Mouse (Mus musculus): ENCODE results near the gene Amn1.
"Not testable (repeated sequence)": the region's sequence is repeated elsewhere in the genome, so short reads cannot be mapped to it uniquely, and the experiment has no call there.

Gene Amn1

GRCm38 (mm10) chr6:149154116-149155030 is 34.1 kb downstream of the Amn1 start:
- DNase-seq: no peak

- DNase-seq: no peak
These were observed 34.9 kb downstream of the Amn1 start for GRCm38 (mm10) chr6:149153473-149154115.

- DNase-seq: no peak
These were observed 36.4 kb downstream of the Amn1 start for GRCm38 (mm10) chr6:149152119-149152518.

- DNase-seq: no peak
These were observed 39.9 kb downstream of the Amn1 start for GRCm38 (mm10) chr6:149148436-149149229.

- no peak for DNase-seq
These were observed 43.4 kb downstream of the Amn1 start for GRCm38 (mm10) chr6:149145143-149145542.

GRCm38 (mm10) chr6:149141393-149142173 is 46.9 kb downstream of the Amn1 start:
- DNase-seq: peak; percentile 70

- DNase-seq: no peak
These were observed 49.0 kb downstream of the Amn1 start, which contains the start of gene Etfbkmt for GRCm38 (mm10) chr6:149139471-149139870. Gene Etfbkmt, plus strand, starts transcription at chr6:149139849.

GRCm38 (mm10) chr6:149139011-149139410 is 49.5 kb downstream of the Amn1 start:
- no peak for DNase-seq

GRCm38 (mm10) chr6:149137936-149138335 is 50.6 kb downstream of the Amn1 start:
- no peak for DNase-seq

GRCm38 (mm10) chr6:149135631-149136030 is 52.9 kb downstream of the Amn1 start:
- DNase-seq: no peak

GRCm38 (mm10) chr6:149134391-149135150 is 53.9 kb downstream of the Amn1 start:
- DNase-seq: no peak

GRCm38 (mm10) chr6:149132311-149133077 is 56.0 kb downstream of the Amn1 start:
- no peak for DNase-seq

GRCm38 (mm10) chr6:149131111-149131510 is 57.4 kb downstream of the Amn1 start:
- DNase-seq: no peak

- not testable (repeated sequence) for DNase-seq
These were observed 58.6 kb downstream of the Amn1 start, which contains the start of gene Gm10203 for GRCm38 (mm10) chr6:149129870-149130269. Gene Gm10203, plus strand, starts transcription at chr6:149130170.

GRCm38 (mm10) chr6:149126675-149127074 is 61.8 kb downstream of the Amn1 start:
- no peak for DNase-seq

- DNase-seq: no peak
These were observed 65.5 kb downstream of the Amn1 start for GRCm38 (mm10) chr6:149123042-149123441.

- no peak for DNase-seq
These were observed 68.7 kb downstream of the Amn1 start for GRCm38 (mm10) chr6:149119853-149120252.

GRCm38 (mm10) chr6:149118935-149119334 is 69.6 kb downstream of the Amn1 start:
- DNase-seq: no peak

GRCm38 (mm10) chr6:149116992-149117391 is 71.5 kb downstream of the Amn1 start:
- no peak for DNase-seq

GRCm38 (mm10) chr6:149108909-149109308 is 79.6 kb downstream of the Amn1 start:
- no peak for DNase-seq

- no peak for DNase-seq
These were observed 80.9 kb downstream of the Amn1 start for GRCm38 (mm10) chr6:149107615-149108014.

All from right cerebral cortex, postnatal 25 days (tissue).